Mouse (Mus musculus) B cell, adult 2 months (primary cell): ENCODE measurements around the gene Itpk1.
"Not testable (repeated sequence)": the region's sequence is repeated elsewhere in the genome, so short reads cannot be mapped to it uniquely, and the experiment has no call there.

ENCODE experiments used
- DNase-seq, 2 experiments: peaks; one replicate each; pipeline ENCODE4 v3.0.0; 2022

Itpk1 gene

DNA sequence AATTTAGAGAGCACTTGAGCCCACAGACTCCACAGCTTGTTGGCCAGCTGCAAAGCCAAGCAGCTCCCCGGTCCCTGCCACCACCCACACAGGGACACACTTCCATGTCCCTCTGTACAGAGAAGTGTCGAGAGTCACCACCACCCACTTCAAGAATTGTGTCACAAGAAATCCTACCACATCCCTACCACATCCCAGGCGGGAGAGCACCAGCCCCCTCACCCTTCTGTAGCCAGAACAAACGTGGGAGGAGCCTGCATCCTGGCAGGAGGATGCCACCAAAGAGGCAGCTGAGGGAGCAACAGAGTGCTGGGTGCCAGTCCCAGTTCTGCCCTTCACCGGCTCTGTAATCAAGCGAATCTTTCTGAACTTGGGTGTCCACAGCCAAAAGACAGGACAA, 51.7 kb downstream of the Itpk1 start:
- DNase-seq: no peak

DNA sequence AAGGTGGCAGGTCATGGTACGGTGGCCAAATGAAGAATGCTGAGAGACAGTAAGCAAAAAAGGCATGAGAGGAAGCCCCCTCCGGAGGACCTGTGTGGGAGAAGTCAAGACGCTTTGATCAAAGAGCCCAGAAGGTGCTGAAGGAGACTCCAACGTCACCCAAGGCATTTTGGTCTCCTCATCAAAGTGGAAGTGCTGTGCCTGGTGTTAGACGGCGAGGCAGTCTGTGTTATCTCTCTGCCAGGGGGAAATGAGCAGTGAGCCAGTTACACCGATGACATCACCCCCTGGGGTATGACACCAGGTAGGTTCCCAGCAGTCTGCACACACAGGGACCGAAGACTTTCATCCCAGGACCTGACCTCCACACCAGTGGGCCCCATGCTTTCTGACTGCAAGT, 52.3 kb downstream of the Itpk1 start:
- DNase-seq: no peak

DNA sequence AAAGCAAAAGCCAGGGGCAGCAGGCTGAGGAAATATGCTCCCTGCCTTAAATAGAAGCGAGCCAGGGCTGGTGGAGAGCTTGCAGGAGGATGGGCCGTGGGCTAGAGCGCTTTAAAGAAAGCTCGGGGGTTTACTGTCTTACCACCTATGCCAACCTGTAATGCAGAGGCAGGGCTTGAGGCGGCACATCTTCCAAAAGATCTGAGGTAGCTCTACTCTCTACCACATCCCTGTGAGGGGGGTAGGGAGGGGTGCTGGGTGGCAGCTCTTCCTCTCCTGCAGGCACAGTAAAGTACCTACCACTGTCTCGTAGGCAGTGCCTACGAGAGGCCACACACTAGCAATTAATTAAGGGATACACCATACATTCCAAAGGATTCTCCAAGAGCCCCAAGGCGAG, 52.9 kb downstream of the Itpk1 start:
- DNase-seq: no peak

DNA sequence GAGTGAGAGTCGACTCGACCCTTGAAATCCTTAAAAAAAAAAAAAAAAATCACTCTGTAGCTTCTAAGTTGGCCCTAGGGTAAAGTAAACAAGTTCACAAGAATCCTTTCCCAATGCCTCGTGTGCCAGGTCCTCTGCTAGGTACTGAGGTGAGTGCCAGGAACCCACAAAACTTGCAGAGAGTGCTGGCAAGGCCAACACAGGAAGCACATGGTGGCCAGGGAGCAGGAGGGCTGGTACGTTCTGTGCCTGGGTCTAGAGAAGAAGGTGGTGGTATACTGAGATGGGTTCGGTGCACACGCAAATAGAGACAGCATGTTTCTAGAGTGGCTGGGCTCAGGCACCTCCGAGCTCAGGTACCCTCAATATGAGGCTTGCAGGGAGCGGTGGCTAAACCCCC, 53.3 kb downstream of the Itpk1 start:
- DNase-seq: no peak

DNA sequence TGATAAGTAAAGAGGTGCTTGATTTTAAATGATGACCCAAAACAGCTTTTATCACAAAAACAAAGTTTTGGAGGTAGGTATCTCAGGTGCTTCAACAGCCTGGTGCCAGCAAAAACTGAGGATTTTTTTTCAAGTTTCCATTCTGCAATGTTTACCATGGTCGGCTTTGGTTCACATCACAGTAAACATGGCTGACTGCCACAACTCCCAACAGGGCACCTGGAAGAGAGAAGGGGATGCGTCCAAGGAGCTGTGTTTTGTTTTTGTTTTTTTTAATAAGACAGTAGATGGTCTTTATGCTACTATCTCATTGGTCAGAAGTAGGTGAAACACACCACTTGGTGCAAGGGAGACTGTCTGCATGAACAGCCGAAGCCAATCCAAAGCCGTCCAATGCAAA, 54.1 kb downstream of the Itpk1 start:
- DNase-seq: no peak

GRCm38 (mm10) chr12:102647839-102648564, 56.7 kb downstream of the Itpk1 start:
- DNase-seq: no peak

DNA sequence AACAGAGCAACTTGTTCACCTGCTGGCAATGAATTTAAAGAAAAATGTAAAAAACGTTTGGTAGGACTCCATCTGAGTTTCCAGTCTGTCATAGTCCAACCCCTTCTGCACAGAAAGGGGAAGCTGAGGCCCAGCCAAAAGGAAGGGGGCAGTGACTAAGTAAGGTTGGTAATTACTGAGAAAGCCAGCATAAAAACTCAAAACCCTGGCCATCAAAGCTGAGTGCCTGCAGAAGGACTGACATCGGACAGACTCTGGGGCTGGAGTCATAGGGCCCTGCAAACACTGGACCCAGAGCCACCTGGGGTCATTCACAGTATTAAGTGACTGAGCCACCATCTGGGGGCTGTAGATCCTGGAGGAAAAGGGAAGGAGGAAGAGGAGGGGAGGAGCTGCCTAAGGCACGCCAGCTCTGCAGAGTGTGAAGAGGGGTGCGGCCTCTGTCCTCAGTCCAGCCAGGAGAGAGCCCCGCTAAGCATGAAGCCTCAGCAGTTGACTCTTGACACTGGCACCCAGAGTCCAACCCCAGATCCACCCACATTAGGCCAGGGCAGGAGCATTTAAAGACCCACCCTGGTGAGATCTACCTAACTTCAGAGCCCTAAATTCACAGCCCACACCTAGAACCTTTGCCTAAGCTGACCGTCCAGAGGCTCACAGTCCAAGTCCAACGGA, 58.0 kb downstream of the Itpk1 start:
- DNase-seq: peak; percentile 55 to 60

- peak in 1 of 2 experiments; percentile 28 for DNase-seq
Measured at GRCm38 (mm10) chr12:102645911-102646585, 58.7 kb downstream of the Itpk1 start.

GRCm38 (mm10) chr12:102643316-102643715, 61.4 kb downstream of the Itpk1 start:
- peak; percentile 43 to 44 for DNase-seq

- DNase-seq: no peak
Measured at GRCm38 (mm10) chr12:102640436-102641163, 64.1 kb downstream of the Itpk1 start.

GRCm38 (mm10) chr12:102638878-102639277, 65.9 kb downstream of the Itpk1 start:
- no peak for DNase-seq

GRCm38 (mm10) chr12:102637235-102637634, 67.5 kb downstream of the Itpk1 start:
- no peak for DNase-seq

- no peak for DNase-seq
Measured at GRCm38 (mm10) chr12:102634436-102635050, 70.2 kb downstream of the Itpk1 start.

- DNase-seq: no peak
Measured at GRCm38 (mm10) chr12:102633083-102633501, 71.6 kb downstream of the Itpk1 start.

DNA sequence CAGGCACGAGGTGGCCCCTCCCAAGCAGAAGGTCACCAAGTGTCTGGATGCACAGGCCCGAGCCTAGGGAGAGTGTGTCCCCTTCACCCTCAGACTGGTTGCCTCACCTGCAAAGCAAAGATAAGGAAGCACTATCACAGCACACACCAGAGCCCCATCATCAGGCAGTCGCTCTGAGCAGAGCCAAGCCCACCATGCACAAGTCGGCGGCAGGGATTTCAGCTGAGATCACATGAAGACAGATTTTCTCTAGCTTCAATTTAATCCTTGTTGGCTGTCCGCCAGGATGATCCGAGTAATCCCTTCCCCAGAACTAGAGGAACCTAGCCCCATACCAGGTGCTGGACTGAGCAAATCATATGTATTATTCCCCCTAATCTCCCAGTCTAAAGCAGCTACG, 73.0 kb downstream of the Itpk1 start:
- no peak for DNase-seq

DNA sequence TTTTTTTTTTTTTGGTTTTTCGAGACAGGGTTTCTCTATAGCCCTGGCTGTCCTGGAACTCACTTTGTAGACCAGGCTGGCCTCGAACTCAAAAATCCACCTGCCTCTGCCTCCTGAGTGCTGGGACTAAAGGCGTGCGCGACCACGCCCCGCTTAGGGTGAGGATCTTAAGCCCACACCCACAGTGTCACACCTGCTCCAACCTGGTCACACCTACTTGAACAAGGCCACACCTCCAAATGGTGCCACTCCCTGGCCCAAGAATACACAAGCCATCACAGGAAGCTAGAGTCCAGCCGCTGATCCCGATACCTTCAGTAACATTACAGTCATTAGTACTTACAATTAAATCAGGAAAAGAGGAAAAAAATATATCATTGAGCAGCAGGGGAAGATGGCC, 74.3 kb downstream of the Itpk1 start:
- not testable (repeated sequence) for DNase-seq

GRCm38 (mm10) chr12:102628221-102628620, 76.5 kb downstream of the Itpk1 start:
- no peak for DNase-seq

DNA sequence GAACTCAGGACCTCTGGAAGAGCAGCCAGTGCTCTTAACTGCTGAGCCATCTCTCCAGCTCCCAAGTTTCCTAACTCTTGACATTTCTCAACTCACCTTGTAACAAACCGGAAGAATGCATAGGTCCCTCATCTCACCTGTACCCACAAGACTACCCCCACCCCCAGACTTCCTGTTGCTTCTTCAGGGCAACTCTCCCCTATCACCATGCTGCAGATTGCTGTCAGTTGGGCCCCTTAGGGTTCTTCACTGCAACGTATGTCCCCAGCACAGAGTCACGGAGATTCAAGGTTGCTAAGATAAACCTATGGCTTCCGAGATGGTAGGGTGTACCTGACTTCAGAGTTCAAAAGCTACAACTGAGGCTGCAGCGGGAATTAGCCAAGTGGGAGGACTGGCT, 77.2 kb downstream of the Itpk1 start:
- DNase-seq: no peak

DNA sequence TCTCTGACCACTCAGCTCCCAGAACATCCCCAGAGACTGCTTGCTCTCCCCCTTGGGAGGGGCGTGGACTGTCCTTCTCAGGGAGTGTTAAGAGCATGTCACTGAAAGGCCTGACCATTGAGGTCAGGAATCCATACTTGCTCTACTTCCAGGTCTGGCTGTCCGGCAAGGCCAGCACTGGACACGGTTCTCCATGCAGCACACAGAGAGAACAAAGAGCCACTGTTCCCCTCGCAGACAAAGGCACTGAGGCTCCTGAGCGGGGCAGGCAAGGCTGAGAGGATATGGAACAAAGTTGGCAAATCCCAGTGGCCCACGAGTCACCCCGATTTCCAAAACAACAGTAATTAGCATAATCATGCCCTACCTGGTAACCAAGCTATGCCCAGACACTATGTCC, 77.9 kb downstream of the Itpk1 start:
- DNase-seq: no peak

- DNase-seq: no peak
Measured at GRCm38 (mm10) chr12:102625717-102626116, 79.0 kb downstream of the Itpk1 start.

GRCm38 (mm10) chr12:102625118-102625517, 79.6 kb downstream of the Itpk1 start:
- DNase-seq: no peak

DNA sequence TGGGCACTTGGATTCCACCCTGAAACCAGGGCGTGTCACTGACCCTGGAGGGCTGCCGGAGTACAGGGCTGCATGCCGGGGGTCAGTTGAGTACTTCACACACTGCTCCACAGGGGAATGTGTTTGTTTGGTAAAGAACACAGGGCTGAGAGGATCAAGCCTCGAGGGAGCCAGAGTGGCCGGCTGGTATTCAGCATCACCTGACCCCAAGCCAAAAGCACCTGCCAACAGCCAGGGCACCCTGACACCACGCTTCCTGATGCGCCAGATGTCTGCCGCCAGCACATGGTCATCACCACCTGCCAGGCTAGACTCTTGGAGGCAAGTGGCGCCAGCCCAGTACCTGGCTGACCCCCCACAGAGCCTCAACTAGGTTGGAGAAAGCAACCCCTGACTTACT, 80.9 kb downstream of the Itpk1 start:
- no peak for DNase-seq

DNA sequence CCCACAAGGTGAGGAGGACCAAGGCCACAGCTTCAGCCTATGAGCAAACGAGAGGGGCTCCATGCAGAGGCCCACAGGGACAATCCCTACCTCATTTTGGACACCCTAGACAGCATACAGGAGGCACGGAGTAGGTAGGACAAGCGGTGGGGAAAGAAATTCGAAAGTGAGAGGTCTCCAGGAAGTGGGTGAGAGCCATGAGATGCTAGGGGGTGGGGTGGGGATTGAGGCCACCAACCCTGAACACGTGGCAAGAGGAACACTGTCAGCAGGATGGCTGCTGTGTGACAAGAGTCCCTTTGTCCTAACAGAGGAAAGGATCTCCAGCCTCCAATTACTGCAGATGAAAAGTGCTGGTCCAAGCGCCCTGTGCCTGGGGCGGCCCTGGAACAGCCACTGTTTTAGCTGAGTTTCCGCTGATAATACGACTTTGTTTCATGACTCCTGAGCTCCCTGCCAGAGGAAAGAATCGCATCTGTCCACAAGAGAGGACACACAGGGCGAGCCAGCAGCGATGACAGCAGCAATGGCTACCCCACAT, 82.4 kb downstream of the Itpk1 start:
- DNase-seq: no peak
